Mouse (Mus musculus) MEL (cell line): ENCODE data around the gene Ncmap.

Experiments
- CTCF ChIP-seq, 3 experiments: IDR thresholded peaks in 2 of 3; conservative IDR thresholded peaks in 1 of 3; 2 replicates each; pipeline ENCODE4 v1.5.1; 2011 to 2012; ENCODE audit warnings: low read length in 3 of 3, low read depth in 2 of 3, mild to moderate bottlenecking in 2 of 3, improper control_type of control experiment in 1 of 3, inconsistent platforms in 1 of 3, mixed read lengths in 1 of 3, moderate library complexity in 1 of 3; ENCODE audit not compliant: control insufficient read depth in 1 of 3, insufficient read depth in 1 of 3, poor library complexity in 1 of 3, severe bottlenecking in 1 of 3
- POLR2AphosphoS2 ChIP-seq: IDR thresholded peaks from 2 replicates; pipeline ENCODE4 v1.6.1; 2011; ENCODE audit warnings: low read length, improper control_type of control experiment
- SIN3A ChIP-seq: IDR thresholded peaks from 2 replicates; pipeline ENCODE4 v1.6.1; 2012; ENCODE audit warnings: low read length, improper control_type of control experiment, inconsistent platforms
- USF2 ChIP-seq, 2 experiments: IDR thresholded peaks; 2 replicates each; pipeline ENCODE4 v1.6.1; 2011 to 2012; ENCODE audit warnings: improper control_type of control experiment in 2 of 2, low read length in 2 of 2, borderline replicate concordance in 1 of 2, inconsistent platforms in 1 of 2, low read depth in 1 of 2, mild to moderate bottlenecking in 1 of 2; ENCODE audit not compliant: insufficient read depth in 1 of 2

- no peak for TF ChIP-seq SIN3A
- no peak for TF ChIP-seq CTCF (IDR thresholded peaks at IDR 0.05 in 2 of 3, conservative IDR thresholded peaks at IDR 0.05 in 1 of 3; ENCODE audit: control insufficient read depth in 1 of 3, insufficient read depth in 1 of 3, low read depth in 2 of 3, low read length in 3 of 3, poor library complexity in 1 of 3, severe bottlenecking in 1 of 3)
- TF ChIP-seq POLR2AphosphoS2 = no peak
- TF ChIP-seq USF2 (IDR thresholded peaks at IDR 0.05; ENCODE audit: borderline replicate concordance in 1 of 2, insufficient read depth in 1 of 2, low read depth in 1 of 2, low read length in 2 of 2) = no peak
These were observed 7.0 kb downstream of the Ncmap start for GRCm38 (mm10) chr4:135391014-135391413.
